Mouse (Mus musculus) mature B cell (primary cell): ENCODE results near the gene Plk3.

Experiments used
- in situ Hi-C: fragments of 300-500 bp; cut with MboI; formaldehyde crosslinking; loops from 2 replicates; pipeline ENCODE4 v1.14.3; 2019

Plk3 gene

GRCm38 (mm10) chr4:117138295-117139216 lies 4.8 kb upstream of the Plk3 start:
- in situ Hi-C loops, result loop anchor here (10.0 kb wide), 1 partner anchor 314 kb away; the partner anchor contains the start of gene Hpdl

GRCm38 (mm10) chr4:117136034-117136433 lies 2.3 kb upstream of the Plk3 start:
- in situ Hi-C loops, result loop anchor here (10.0 kb wide), 1 partner anchor 311 kb away; the partner anchor contains the start of gene Hpdl

- in situ Hi-C loops, result loop anchor here (10.0 kb wide), 1 partner anchor 310 kb away; the partner anchor contains the start of gene Hpdl
These were observed 835 bp upstream of the Plk3 start for GRCm38 (mm10) chr4:117134601-117134995.

- in situ Hi-C loops, result loop anchor here (10.0 kb wide), 1 partner anchor 309 kb away; the partner anchor contains the start of gene Hpdl
These were observed 382 bp downstream of the Plk3 start for GRCm38 (mm10) chr4:117133366-117133796.

- in situ Hi-C loops, result loop anchor here (10.0 kb wide), 1 partner anchor 308 kb away; the partner anchor contains the start of gene Hpdl
These were observed 994 bp downstream of the Plk3 start for GRCm38 (mm10) chr4:117132794-117133143.

GRCm38 (mm10) chr4:117131890-117132793 lies 1.6 kb downstream of the Plk3 start:
- in situ Hi-C loops, result loop anchor here (10.0 kb wide), 1 partner anchor 307 kb away; the partner anchor contains the start of gene Hpdl

GRCm38 (mm10) chr4:117131198-117131597 lies 2.6 kb downstream of the Plk3 start:
- in situ Hi-C loops, result loop anchor here (10.0 kb wide), 1 partner anchor 306 kb away; the partner anchor contains the start of gene Hpdl

GRCm38 (mm10) chr4:117130790-117131189 lies 3.0 kb downstream of the Plk3 start:
- in situ Hi-C loops, result loop anchor here (10.0 kb wide), 1 partner anchor 306 kb away; the partner anchor contains the start of gene Hpdl

GRCm38 (mm10) chr4:117127991-117128686 lies 5.6 kb downstream of the Plk3 start:
- in situ Hi-C loops, result loop anchor here (10.0 kb wide), 1 partner anchor 133 kb away; the partner anchor contains the start of genes Hectd3 and Urod

GRCm38 (mm10) chr4:117126675-117127290 lies 7.0 kb downstream of the Plk3 start, which contains the start of gene Tctex1d4:
Gene Tctex1d4 (plus strand): TSS chr4:117126794.
- in situ Hi-C loops, result loop anchor here (10.0 kb wide), 1 partner anchor 132 kb away; the partner anchor contains the start of genes Hectd3 and Urod

- in situ Hi-C loops, result loop anchor here (10.0 kb wide), 1 partner anchor 131 kb away; the partner anchor contains the start of genes Hectd3 and Urod
These were observed 7.7 kb downstream of the Plk3 start for GRCm38 (mm10) chr4:117125910-117126674.

GRCm38 (mm10) chr4:117125348-117125909 lies 8.3 kb downstream of the Plk3 start, which contains the start of gene Btbd19:
Gene Btbd19 (minus strand): TSS chr4:117125725.
- in situ Hi-C loops, result loop anchor here (10.0 kb wide), 1 partner anchor 131 kb away; the partner anchor contains the start of genes Hectd3 and Urod

GRCm38 (mm10) chr4:117124518-117125347 lies 9.0 kb downstream of the Plk3 start:
- in situ Hi-C loops, result loop anchor here (10.0 kb wide), 1 partner anchor 130 kb away; the partner anchor contains the start of genes Hectd3 and Urod

GRCm38 (mm10) chr4:117124218-117124517 lies 9.6 kb downstream of the Plk3 start:
- in situ Hi-C loops, result loop anchor here (10.0 kb wide), 1 partner anchor 129 kb away; the partner anchor contains the start of genes Hectd3 and Urod

GRCm38 (mm10) chr4:117123546-117124217 lies 10.1 kb downstream of the Plk3 start:
- in situ Hi-C loops, result loop anchor here (10.0 kb wide), 1 partner anchor 129 kb away; the partner anchor contains the start of genes Hectd3 and Urod

- in situ Hi-C loops, result loop anchor here (10.0 kb wide), 1 partner anchor 127 kb away; the partner anchor contains the start of genes Hectd3 and Urod
These were observed 11.6 kb downstream of the Plk3 start for GRCm38 (mm10) chr4:117122209-117122608.
